Mouse (Mus musculus) liver, postnatal 0 days (tissue): ENCODE results near the gene Vps26a.

Experiments
- CTCF ChIP-seq: sonication (generic); IDR thresholded peaks from 2 replicates; pipeline ENCODE4 v1.5.1; 2016; ENCODE audit warnings: antibody characterized with exemption, low read depth
- EP300 ChIP-seq: IDR thresholded peaks from 2 replicates; pipeline ENCODE4 v1.6.1; 2016; ENCODE audit warnings: antibody characterized with exemption, low read depth, mild to moderate bottlenecking

DNA sequence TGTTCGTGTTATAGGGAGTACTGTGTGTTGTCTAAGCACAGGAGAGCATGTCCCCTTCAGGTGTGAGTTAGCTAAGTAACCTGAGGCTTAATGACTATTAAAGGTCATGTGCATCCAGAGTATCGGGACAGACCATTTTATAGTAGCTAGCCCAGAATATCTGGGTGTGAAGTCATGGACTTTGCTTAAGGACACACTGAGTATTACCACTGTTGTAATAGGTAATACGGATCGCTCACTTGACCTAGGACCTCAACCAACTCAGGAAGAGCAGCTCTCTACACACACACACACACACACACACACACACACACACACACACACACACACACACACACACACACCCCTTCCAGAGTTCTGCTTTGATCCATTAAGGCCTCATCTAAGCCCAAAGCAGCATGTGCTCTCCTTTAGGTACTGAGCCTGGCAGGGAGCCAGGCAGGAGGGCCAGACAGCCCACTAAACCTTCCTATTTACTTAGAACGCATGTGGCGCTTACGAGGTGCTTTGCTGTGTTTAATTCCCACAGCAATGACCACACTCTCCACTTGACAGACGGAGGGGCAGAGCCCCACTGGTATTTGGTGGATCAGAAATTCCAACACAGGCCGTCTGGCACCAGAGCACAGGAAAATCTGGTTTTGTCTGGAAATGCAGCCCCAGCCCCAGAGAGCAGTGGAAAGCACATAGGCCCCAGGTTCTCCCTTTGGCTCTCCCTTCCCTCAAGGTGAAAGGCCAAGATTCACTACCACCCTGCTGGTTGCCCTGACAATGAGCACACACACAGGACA, 61.3 kb downstream of the Vps26a start:
- TF ChIP-seq CTCF (no peak), EP300 (no peak)
